Mouse (Mus musculus) kidney, adult 2 months (tissue): ENCODE data around the gene Lrpprc. TPM values are rescaled to one million over a fixed set of nuclear protein-coding genes. Genes with fewer than 3 reads are reported as not detected.
"Not testable (repeated sequence)": the region's sequence is repeated elsewhere in the genome, so short reads cannot be mapped to it uniquely, and the experiment has no call there.

ENCODE experiments used
- DNase-seq: peaks from one replicate; pipeline ENCODE4 v3.0.0; 2021
- H3K27ac ChIP-seq: fragments of 200-500 bp; 2 replicates; pipeline ENCODE4 v1.5.1; 2012; ENCODE audit warnings: low read depth, low read length, control low read depth, inconsistent platforms; ENCODE audit not compliant: insufficient read depth
- H3K27me3 ChIP-seq: fragments of 200-500 bp; replicated peaks from 2 replicates; pipeline ENCODE4 v1.6.1; 2012; ENCODE audit warnings: mild to moderate bottlenecking, moderate library complexity, low read length, inconsistent platforms; ENCODE audit not compliant: control insufficient read depth, insufficient read depth
- H3K36me3 ChIP-seq: fragments of 200-500 bp; 2 replicates; pipeline ENCODE4 v1.6.1; 2012; ENCODE audit warnings: mild to moderate bottlenecking, moderate library complexity, low read length, inconsistent platforms; ENCODE audit not compliant: control insufficient read depth, insufficient read depth
- H3K4me1 ChIP-seq: fragments of 200-500 bp; 2 replicates; pipeline ENCODE4 v1.6.1; 2011; ENCODE audit warnings: low read length; ENCODE audit not compliant: control insufficient read depth, insufficient read depth
- H3K4me3 ChIP-seq: fragments of 200-500 bp; 2 replicates; pipeline ENCODE4 v1.5.1; 2011; ENCODE audit warnings: mild to moderate bottlenecking, low read depth, low read length, control low read depth; ENCODE audit not compliant: insufficient read depth
- CTCF ChIP-seq: fragments of 200-500 bp; conservative IDR thresholded peaks from 2 replicates; pipeline ENCODE4 v1.5.1; 2011; ENCODE audit warnings: low read depth, mild to moderate bottlenecking, control low read depth, low read length, moderate library complexity, mixed read lengths; ENCODE audit not compliant: insufficient read depth, insufficient read length
- POLR2A ChIP-seq: fragments of 200-500 bp; IDR thresholded peaks from one replicate; pipeline ENCODE4 v1.6.1; 2011; ENCODE audit warnings: low read depth, low read length, control low read depth
- WGBS: fragments of 180-500 bp; shearing (Covaris S2); methylation state at CpG from one replicate; pipeline ENCODE4 v1.1.7; 2018; 5-methylcytosine and 5-hydroxymethylcytosine counted together
- polyA plus RNA-seq: library from polyadenylated mRNA; depleted of rRNA; stranded (reverse); fragments of >200 nt; gene quantifications from 2 replicates; pipeline ENCODE4 v1.2.3, GENCODE M21; 2012

Gene Lrpprc
- polyA plus RNA-seq, 1 experiment: 25.3 TPM

DNA sequence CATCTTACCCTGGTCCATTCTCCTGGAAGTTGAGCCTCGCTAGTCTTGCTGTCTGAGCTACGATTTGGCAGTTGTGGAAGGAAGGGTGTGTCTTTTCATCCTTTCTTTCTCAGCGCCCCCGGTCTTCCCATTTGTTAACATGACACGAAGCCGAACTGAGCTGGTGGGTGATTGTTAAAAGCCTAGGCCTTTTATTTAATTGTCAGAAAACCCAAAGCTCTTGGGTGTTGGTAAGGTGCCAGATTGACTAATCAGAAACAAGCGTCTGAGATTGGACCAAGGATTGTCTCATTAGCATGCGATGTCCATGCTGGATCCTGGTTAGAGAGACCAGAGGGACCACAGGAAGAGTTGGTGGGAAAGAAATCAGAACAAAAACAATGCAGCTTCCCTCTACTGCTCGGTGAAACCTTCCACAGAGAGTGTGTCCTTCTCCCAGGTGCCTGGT lies 25.4 kb upstream of the Lrpprc start:
- Histone ChIP-seq H3K36me3 (no peaks in the 10 kb centered on the region), H3K4me3 (no peak overlapping the region), H3K4me1 (no peaks in the 10 kb centered on the region), H3K27ac (no peak overlapping the region), H3K27me3 (no peaks in the 10 kb centered on the region; the same call in 1 of the 2 replicates)
- TF ChIP-seq POLR2A (no peak), CTCF (no peak)
- DNase-seq: no peak
- WGBS: 76% methylated on average over 9 of the region's 9 CpGs

DNA sequence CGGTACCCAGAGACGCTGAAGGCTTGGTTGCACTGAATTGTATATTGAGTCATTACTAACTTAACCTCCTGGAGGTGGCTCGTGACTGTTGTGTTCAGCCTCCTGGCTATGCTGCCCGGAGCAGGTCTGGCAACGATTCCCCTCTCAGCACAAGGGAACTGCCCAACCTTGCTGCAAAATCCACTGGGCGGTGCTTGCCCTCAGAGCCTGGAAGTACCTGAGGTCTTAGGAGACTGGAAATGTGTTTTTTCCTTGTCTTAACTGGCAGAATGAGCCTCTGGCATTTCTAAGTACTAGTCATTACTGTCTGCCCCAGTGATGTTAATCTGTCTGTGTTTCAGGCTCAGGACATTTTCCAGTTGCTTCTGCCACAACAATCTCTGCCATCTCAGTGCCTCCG lies 24.3 kb upstream of the Lrpprc start:
- TF ChIP-seq CTCF (no peak), POLR2A (no peak)
- H3K4me3 ChIP-seq: no peak overlapping the region
- 69% methylated on average over 7 of the region's 7 CpGs for WGBS
- H3K4me1 ChIP-seq: no peaks in the 10 kb centered on the region
- H3K27ac ChIP-seq: no peak overlapping the region
- no peaks in the 10 kb centered on the region for H3K36me3 ChIP-seq
- no peaks in the 10 kb centered on the region; the same call in 1 of the 2 replicates for H3K27me3 ChIP-seq
- no peak for DNase-seq

DNA sequence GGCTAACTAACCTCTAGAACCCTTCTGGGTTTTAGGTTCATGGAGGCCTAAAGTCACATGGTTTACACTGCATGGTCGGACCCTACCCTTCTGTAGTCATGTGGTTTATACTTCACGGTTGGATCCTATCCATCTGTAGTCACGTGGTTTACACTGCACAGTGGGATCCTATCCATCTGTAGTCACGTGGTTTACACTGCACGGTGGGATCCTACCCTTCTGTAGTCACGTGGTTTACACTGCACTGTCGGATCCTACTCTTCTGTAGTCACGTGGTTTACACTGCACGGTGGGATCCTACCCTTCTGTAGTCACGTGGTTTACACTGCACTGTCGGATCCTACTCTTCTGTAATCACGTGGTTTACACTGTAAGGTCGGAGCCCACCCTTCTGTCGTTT lies 23.6 kb upstream of the Lrpprc start:
- H3K27ac ChIP-seq, DNase-seq, H3K4me3 ChIP-seq, H3K4me1 ChIP-seq, H3K36me3 ChIP-seq, H3K27me3 ChIP-seq: not testable (repeated sequence)
- 81% methylated on average over 14 of the region's 14 CpGs for WGBS

DNA sequence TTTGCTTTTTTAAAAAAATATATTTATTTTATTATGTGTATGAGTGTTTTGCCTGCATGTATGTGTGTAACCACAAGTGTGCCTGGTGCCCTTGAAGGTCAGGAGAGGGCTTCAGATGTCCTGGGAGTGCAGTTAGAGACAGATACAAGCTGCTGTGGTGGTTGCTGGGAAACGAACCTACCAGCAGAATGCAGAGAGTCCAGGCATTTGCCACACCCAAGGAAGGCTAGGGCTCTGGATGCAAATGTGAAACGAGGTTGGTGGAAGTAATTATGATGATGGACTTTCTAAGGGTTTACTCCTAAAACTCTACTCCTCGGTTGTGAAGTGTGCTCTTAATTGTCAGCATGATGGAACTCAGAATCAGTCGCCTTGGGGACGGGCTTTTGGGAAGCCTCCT lies 1.4 kb upstream of the Lrpprc start:
- 71% methylated on average over 5 of the region's 5 CpGs for WGBS
- H3K36me3 ChIP-seq: no peaks in the 10 kb centered on the region
- H3K4me3 ChIP-seq: no peak overlapping the region
- TF ChIP-seq POLR2A (no peak), CTCF (no peak)
- H3K27me3 ChIP-seq: no peaks in the 10 kb centered on the region
- no peak for DNase-seq
- no peak overlapping the region for H3K27ac ChIP-seq
- peaks cover 6% of the 10 kb centered on the region; the same call in 1 of the 2 replicates for H3K4me1 ChIP-seq

DNA sequence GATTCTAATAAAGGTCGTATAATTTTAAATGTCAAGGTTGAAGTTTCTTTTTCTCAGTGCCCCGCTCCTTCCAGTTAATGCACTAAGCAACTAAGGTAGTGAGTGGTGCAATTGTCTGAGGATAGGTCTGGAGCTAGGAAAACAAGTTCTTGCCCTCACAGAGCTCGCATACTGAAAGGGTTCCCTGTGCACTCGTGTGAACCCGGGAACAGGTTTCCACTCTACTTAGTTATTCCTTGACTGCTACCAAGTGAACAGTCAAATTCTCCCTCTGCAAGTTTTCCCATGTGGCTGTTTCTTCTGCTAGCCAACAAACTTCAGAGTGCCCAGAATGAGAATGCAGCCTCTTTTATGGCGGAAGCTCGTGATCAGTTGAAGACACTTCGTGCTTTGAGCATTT lies 567 bp upstream of the Lrpprc start:
- Histone ChIP-seq H3K27me3 (no peaks in the 10 kb centered on the region), H3K36me3 (no peaks in the 10 kb centered on the region), H3K27ac (peak overlapping the region; percentile 85), H3K4me1 (peaks cover 6% of the 10 kb centered on the region; the same call in 1 of the 2 replicates), H3K4me3 (peak overlapping the region; percentile 91)
- no peak for DNase-seq
- WGBS: 2% methylated on average over 8 of the region's 8 CpGs
- TF ChIP-seq CTCF (no peak), POLR2A (no peak)

DNA sequence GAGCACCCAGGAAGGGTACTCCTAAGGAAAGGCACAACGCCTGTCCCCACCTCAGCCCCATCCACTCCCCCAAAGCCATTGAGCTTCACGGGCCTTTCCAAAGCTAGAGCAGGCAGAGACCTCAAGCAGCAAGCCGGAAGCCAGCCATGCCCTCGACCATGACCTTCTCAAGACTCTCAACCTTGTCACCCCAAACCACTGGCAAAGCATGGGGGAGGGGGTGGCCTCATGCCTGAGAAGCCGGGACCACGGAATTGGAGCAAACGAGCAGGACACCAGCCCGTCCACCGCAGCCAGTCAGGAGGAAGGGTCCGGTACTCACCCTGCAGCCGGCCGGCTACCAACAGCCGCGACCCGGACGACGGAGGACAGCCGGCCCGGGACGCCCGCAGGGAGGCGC lies 546 bp downstream of the Lrpprc start:
- DNase-seq: peak; percentile 41

DNA sequence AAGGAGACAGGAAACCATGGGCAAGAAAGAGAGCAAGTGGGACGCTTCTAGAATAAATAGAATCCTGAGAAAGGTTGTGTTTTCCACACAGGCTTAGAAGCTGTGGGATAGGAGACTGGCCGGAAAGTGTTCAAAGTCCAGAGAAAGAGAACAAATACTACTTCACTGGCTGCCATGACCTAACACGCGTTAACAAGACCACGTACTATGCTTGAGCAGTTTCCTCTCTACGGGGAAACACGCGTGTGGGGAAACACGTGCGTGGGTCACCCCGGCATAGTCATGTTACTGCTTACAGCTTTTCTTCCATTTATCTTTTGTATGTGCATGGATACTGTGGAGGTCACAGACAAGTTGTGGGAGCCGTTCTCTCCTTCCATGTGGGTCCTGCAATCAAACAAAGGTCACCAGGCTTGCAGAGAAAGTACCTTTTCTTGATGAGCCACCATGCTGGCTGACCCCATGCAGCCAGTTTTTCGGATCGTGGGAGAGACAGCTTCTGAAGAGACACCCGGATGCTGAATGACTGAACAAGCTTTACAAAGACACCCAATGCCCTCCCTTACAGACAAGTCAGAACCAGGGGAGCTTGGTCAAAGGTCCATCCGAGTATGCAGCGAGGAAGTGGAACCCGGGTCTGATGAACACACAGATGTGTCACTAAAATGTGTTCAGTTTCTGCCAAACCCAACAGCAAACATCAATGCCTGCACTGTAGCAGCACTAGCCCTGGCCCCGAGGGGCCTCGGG lies 2.0 kb downstream of the Lrpprc start:
- peak overlapping the region; percentile 42 for H3K4me3 ChIP-seq
- 61% methylated on average over 20 of the region's 20 CpGs for WGBS

More for the DNA sequence above, 546 bp downstream of the Lrpprc start:
- H3K4me1 ChIP-seq: peaks cover 6% of the 10 kb centered on the region; the same call in 1 of the 2 replicates
- under 1% methylated on average over 22 of the region's 22 CpGs for WGBS
- H3K27me3 ChIP-seq: no peaks in the 10 kb centered on the region
- no peaks in the 10 kb centered on the region for H3K36me3 ChIP-seq
- TF ChIP-seq POLR2A (no peak), CTCF (no peak)
- peak overlapping the region; percentile 98 for H3K27ac ChIP-seq
- H3K4me3 ChIP-seq: peak overlapping the region; percentile 91

More for the DNA sequence above, 2.0 kb downstream of the Lrpprc start:
- Histone ChIP-seq H3K27ac (peak overlapping the region; percentile 48; the same call in 1 of the 2 replicates), H3K4me1 (peaks cover 6% of the 10 kb centered on the region; the same call in 1 of the 2 replicates), H3K36me3 (no peaks in the 10 kb centered on the region), H3K27me3 (no peaks in the 10 kb centered on the region)
- DNase-seq: peak; percentile 72
- TF ChIP-seq CTCF (no peak), POLR2A (no peak)
